Mouse (Mus musculus) cerebellum, adult 11 months (tissue): Measurements from ENCODE around the gene Rest.
"Not testable (repeated sequence)": the region's sequence is repeated elsewhere in the genome, so short reads cannot be mapped to it uniquely, and the experiment has no call there.

ENCODE experiments used
- DNase-seq: peaks from one replicate; pipeline ENCODE4 v3.0.0; 2022

Gene Rest

GRCm38 (mm10) chr5:77265081-77265670 is at the start of gene Rest:
TSS of gene Rest (plus strand) at chr5:77265491.
- peak; percentile 24 for DNase-seq

GRCm38 (mm10) chr5:77217211-77217610 is 48.1 kb upstream of the Rest start:
- peak; percentile 15 for DNase-seq

GRCm38 (mm10) chr5:77217724-77218123 is 47.6 kb upstream of the Rest start:
- no peak for DNase-seq

GRCm38 (mm10) chr5:77223043-77223975 is 42.0 kb upstream of the Rest start:
- DNase-seq: no peak

- DNase-seq: no peak
These were observed 36.3 kb upstream of the Rest start for GRCm38 (mm10) chr5:77228986-77229385.

- DNase-seq: not testable (repeated sequence)
These were observed 33.4 kb upstream of the Rest start for GRCm38 (mm10) chr5:77231863-77232262.

- DNase-seq: no peak
These were observed 30.4 kb upstream of the Rest start for GRCm38 (mm10) chr5:77234921-77235320.

GRCm38 (mm10) chr5:77237104-77237503 is 28.2 kb upstream of the Rest start:
- no peak for DNase-seq

GRCm38 (mm10) chr5:77244331-77244987 is 20.8 kb upstream of the Rest start:
- no peak for DNase-seq

GRCm38 (mm10) chr5:77245463-77245786 is 19.9 kb upstream of the Rest start:
- DNase-seq: no peak

GRCm38 (mm10) chr5:77245787-77246671 is 19.3 kb upstream of the Rest start:
- DNase-seq: no peak

- no peak for DNase-seq
These were observed 15.2 kb upstream of the Rest start for GRCm38 (mm10) chr5:77250083-77250482.

- DNase-seq: no peak
These were observed 13.6 kb upstream of the Rest start for GRCm38 (mm10) chr5:77251656-77252055.

GRCm38 (mm10) chr5:77252115-77252827 is 13.0 kb upstream of the Rest start:
- DNase-seq: no peak

GRCm38 (mm10) chr5:77253154-77253553 is 12.1 kb upstream of the Rest start:
- no peak for DNase-seq

- DNase-seq: no peak
These were observed 10.9 kb upstream of the Rest start for GRCm38 (mm10) chr5:77254402-77254801.

GRCm38 (mm10) chr5:77257603-77258002 is 7.7 kb upstream of the Rest start:
- DNase-seq: no peak

GRCm38 (mm10) chr5:77259315-77259714 is 6.0 kb upstream of the Rest start:
- DNase-seq: no peak

- no peak for DNase-seq
These were observed 5.2 kb upstream of the Rest start for GRCm38 (mm10) chr5:77260141-77260540.

GRCm38 (mm10) chr5:77261137-77261536 is 4.2 kb upstream of the Rest start:
- DNase-seq: no peak

- no peak for DNase-seq
These were observed 3.2 kb upstream of the Rest start for GRCm38 (mm10) chr5:77262105-77262504.

GRCm38 (mm10) chr5:77265671-77266065 is 377 bp downstream of the Rest start:
- DNase-seq: no peak
